Mouse (Mus musculus) yolk sac, embryonic 10.5 days (tissue): ENCODE data around the gene Timp4.
"Not testable (repeated sequence)": the region's sequence is repeated elsewhere in the genome, so short reads cannot be mapped to it uniquely, and the experiment has no call there.

Source experiments
- DNase-seq: peaks from one replicate; pipeline ENCODE4 v3.0.0-alpha.2; 2017; ENCODE audit warnings: low spot score

Timp4 gene

GRCm38 (mm10) chr6:115251531-115251985 is 447 bp downstream of the Timp4 start:
- no peak for DNase-seq

- no peak for DNase-seq
Measured at GRCm38 (mm10) chr6:115245500-115246058, 6.4 kb downstream of the Timp4 start.

DNA sequence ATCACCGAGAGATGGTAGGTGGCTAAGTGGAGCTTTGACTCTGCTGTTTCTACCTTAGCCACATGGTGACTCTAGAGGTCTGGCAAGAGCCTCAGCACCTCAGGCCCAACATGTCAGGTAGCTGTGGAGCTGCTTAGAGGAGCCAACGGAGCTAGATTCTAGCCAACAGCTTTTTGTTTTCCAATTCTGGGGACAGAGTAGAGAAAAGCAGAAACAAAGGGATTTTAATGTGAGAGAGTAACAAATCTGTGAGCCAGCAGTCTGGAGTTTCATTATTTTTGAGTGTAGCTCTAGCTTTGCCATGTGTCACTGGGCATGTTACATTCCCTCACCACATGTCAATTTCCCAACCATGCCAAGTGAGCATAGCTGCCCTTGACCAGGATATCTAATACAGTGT is 7.8 kb downstream of the Timp4 start:
- DNase-seq, result no peak

GRCm38 (mm10) chr6:115241939-115242338 is 10.1 kb downstream of the Timp4 start:
- no peak for DNase-seq

DNA sequence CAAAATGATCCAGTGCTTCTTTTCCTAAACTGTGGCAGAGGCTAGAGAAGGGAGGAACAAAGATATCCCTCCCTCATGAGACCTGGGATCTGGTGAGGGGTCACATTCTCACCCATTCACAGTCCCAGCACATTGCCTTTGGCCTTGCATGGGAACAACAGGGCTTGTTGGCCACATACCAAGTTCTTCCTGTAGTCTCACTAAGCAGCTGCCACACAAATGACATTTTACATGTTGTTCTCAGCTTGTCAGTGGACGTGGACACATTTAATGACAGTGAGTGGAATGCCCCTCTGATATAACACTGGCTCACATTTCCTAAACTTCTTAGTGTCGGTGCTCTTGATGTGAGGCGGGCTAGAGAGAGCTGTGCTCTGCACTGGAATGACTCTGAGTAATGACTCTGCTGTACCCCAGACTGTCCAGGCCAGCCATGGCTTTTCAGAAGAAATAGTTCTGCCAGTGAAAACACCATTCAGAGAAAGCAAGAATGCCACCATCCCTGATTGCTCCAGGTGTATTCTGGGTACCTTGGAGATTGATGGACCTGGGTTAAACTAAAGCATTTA is 10.8 kb downstream of the Timp4 start:
- DNase-seq, result no peak

DNA sequence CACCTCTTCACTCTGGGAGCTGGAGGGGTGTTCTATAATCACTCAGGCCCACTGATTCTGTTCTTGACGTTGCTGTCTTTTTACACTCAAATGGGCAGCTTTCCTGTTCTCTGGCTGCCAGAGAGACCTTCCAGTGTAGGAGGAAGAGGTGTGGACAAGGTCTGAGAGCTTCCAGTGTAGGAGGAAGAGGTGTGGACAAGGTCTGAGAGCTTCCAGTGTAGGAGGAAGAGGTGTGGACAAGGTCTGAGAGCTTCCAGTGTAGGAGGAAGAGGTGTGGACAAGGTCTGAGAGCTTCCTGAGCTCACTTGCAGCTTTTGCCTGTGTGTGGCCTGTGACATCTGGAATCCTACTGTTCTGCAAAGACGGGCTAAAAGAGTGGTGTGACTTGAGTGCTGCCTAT is 11.6 kb downstream of the Timp4 start:
- DNase-seq, result not testable (repeated sequence)

GRCm38 (mm10) chr6:115239335-115239734 is 12.7 kb downstream of the Timp4 start:
- DNase-seq, result no peak

DNA sequence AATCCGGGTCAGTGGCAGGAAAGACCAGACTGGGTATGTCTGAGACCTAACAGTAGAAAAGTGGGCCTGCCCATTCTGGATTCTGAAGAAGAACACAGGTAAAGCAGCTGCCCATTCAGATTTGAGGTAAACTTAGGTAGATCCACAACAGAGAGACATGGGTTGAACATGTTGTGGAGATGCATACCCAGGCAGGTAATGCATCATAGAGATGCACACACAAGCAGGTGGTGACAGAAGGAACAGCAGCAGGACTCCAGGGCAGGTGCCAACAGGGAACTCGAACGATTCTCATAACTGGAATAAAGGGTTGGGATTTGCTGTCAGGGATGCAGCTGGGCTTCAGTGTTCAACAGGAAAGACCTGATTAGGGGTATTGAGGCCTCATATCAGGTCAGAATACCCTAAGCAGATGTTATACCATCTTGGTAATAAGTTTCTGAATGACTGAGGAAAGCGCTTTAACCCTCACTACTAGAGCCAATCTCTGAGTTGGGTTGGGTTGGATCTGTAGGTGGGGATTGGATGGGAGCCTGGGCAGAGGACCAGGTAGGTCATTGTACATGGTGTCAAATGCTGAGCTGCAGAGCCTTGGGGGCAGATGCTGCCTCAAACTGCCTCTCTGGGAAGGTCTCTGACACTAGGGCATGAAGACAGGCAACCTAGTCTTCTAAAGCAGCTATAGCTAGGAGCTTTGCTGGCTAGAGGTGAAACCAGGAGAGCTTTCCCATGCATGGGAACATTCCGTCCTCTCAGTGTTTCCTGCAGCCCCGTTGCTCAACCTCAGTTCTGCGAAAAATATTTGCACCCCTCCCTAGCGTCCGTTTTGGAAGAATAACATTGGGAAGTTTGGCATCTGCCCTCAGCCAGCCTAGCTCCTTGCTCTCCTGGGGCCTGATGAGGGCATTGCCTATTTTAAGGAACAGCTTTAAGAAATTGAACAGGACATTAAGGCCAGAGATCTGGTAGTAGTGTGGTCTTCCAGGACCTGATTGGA is 13.7 kb downstream of the Timp4 start:
- DNase-seq, result no peak

DNA sequence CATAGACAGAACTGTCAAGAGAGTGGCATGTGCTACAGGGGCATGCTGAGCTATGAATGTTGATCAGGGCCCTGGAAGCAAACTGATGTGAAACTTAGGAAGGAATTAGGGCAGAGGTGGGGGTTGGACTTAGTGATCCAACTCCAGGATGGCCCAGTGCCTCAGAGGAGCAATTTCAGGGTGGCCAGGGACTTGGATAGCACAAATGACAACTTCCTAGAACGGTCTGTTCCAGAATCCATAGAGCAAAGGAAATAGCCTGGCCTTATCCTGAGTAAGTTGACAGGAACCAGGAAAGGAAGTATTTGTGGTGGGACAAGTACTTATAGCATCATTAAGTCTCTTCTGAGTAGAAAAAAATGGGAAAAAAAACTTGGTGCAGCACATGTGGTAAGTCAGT is 19.4 kb downstream of the Timp4 start:
- DNase-seq, result no peak

- DNase-seq, result no peak
Measured at GRCm38 (mm10) chr6:115231836-115232235, 20.2 kb downstream of the Timp4 start.

DNA sequence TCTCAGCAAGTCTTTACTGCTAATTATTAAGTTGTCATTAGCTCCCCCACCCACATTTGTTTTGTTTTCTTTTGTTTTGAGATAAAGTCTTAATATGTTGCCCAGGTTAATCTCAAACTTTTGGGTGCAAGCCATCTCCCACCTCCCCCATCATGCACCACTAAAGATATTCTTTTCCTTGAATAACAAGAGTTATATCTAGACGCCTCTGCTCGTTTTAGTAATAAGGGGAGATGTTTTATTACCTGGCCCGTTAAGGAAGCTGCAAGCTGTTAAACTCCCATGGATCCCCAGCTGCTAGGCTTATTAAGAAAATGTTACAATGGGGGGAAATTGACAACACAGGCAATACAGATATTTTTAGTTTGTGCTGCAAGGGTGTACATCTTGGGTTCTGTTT is 21.4 kb downstream of the Timp4 start:
- DNase-seq, result no peak

GRCm38 (mm10) chr6:115227529-115227928 is 24.5 kb downstream of the Timp4 start:
- peak; percentile 49 for DNase-seq

DNA sequence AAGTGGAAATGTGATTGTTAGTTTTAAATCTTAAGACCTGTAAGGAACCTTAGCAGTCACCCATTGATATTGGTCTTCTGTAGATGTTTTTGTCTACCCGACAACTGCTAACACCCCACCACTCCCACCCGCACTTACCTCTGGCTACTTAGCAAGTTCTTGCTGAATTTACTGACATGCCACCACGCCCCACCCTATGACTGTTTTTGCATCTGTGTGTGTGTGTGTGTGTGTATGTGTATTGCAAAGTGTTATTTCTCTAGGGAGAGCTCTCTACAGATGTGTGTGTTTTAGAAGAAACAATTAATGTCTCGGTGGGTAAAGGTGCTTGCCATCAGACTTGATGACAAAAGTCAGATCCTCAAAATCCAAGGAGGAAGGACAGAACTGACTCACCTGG is 25.0 kb downstream of the Timp4 start, which contains the start of gene Gm17482:
Gm17482 (plus strand) TSS at position 301 of the 400 bp plus-strand sequence.
- no peak for DNase-seq

GRCm38 (mm10) chr6:115225519-115225918 is 26.5 kb downstream of the Timp4 start:
- no peak for DNase-seq

DNA sequence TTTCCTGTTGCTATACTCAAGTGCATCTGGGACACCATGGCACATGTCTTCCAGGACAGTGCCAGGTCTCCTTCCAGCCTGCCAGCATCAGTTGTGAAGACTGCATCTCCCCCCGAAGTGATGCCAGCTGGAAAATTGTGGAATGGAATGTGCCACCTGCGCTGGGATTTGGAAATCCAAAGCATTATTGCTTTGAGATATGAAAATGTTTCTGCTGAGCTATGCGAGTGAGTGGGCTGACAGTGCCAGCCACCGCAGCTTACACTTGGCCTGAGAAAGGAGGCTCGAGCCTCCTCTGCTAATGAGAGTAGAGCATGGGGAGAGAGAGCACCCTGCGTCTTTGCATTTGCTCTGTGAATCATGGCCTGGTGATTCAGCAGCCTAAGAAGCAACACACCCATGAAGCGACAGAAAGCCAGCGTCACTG is 30.8 kb downstream of the Timp4 start:
- DNase-seq, result no peak

DNA sequence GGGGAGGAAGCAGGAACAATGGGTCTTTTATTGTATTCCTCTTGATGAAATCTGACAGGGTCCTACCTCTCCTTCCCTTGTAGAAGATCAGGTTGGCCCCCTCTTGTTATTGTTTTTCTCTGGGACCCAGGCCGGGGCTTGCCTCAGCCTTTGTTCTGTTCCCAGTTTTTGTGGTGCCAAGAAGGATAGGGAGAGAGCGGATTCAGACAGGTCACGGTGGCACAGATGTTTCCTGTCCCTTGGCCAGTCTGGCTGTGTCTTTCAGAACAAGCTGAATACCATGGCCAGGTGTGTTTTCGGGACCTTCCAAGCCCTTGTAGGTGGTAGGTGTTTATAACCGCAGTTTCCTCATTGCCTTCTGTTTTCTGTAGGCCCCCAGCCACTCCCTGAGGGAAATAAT is 38.9 kb downstream of the Timp4 start:
- no peak for DNase-seq

DNA sequence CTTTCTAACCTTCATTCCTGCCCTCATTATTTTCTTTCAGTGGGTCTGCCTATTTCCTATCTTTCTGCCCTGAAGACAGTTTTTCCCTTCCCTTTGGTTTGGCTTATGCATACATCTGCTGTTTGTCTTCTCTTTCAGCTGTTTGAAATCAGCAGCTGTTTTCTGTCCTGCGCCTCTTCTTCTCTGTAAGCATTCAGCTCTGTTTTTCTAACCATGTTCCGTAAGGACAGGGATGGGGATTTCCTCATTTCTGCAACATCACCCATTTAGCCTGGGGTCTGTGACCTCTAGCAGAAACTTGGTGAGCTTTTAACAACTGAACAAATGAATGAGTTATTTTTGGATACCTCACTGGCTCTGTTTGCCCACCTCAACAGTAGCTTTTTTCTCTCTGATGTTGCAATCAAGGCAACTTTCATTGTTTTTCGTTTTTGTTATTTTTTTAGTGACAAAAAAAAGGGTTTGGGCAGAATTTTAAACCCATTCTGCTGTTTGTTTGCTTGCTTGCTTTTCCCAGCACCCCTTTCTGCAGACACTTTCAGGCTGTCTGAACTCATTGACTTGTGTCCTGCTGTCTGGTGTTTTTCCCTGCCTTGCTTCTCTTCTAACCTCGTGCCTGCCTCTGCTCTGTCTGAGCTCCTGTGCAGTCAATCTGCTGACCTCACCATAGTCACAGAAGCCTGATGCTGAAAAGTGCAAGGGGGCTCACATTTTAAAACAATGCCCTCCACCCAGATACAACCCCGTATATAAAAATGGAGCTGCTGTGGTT is 39.7 kb downstream of the Timp4 start:
- DNase-seq, result no peak

GRCm38 (mm10) chr6:115210820-115211219 is 41.2 kb downstream of the Timp4 start:
- DNase-seq, result no peak

DNA sequence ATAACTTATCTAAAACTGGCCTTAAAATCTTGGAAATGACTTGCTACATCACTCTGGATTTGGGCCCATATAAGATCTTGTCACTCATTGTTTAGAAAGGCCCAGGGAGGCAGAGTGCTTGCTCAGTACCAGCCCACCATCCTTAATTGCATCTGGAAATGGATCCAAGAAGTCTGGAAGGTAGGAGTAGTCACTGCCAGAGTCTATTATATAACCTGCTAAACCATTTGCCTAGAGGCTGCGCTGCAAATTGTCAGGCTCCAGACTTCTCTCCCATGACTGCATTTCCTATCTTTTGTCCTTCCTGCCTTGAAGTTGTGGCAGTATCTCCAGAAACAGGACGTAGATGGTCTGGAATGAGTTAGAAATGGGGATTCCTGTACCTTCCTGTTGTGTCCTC is 41.8 kb downstream of the Timp4 start:
- no peak for DNase-seq

GRCm38 (mm10) chr6:115203029-115203428 is 49.0 kb downstream of the Timp4 start:
- no peak for DNase-seq

GRCm38 (mm10) chr6:115200753-115201152 is 51.3 kb downstream of the Timp4 start:
- DNase-seq, result no peak
